Mouse (Mus musculus) inflammation-experienced regulatory T-cells (primary cell): ENCODE results near the gene Prrt1. TPM values are rescaled to one million over a fixed set of nuclear protein-coding genes. Genes with fewer than 3 reads are reported as not detected.

ENCODE experiments used
- polyA plus RNA-seq, 2 experiments: library from polyadenylated mRNA; unstranded; fragments of 100-300 nt; shearing (Covaris generic); gene quantifications; one replicate each; pipeline ENCODE4 v1.2.1; 2017

The Prrt1 gene
- polyA plus RNA-seq: 1 to 10 TPM; 6.5 to 8.5 TPM

DNA sequence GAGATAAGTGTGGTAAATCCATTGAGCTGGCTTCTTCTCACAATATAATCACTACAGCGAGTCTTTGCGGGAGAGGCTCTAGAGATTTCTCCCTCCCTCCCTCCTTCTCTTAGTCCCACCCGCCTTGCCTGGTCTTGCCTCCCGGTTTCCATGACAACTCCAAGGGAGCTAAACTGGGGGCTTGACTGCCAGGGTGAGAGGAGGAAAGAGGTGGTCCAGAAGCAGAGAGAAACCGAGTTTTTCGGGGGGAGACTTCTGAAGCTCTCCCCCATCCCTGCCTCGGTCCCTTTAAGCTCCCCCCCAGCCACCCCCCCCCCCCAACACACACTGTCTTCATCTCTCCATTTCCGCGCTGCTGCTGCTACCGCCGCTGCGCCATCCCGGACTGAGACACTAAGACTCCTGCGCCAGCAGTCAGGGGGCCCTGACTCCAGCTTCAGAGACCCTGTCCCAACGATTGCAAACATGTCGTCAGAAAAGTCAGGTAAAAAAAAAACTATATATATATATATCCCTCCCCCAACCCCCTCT lies at the start of gene Prrt1:
Gene Prrt1 (plus strand): TSS at position 313 of the 531 bp plus-strand sequence.

GRCm38 (mm10) chr17:34589681-34590101 lies 39.6 kb upstream of the Prrt1 start, which contains the start of gene Gpsm3:
Gene Gpsm3, plus strand, starts transcription at chr17:34589806.

DNA sequence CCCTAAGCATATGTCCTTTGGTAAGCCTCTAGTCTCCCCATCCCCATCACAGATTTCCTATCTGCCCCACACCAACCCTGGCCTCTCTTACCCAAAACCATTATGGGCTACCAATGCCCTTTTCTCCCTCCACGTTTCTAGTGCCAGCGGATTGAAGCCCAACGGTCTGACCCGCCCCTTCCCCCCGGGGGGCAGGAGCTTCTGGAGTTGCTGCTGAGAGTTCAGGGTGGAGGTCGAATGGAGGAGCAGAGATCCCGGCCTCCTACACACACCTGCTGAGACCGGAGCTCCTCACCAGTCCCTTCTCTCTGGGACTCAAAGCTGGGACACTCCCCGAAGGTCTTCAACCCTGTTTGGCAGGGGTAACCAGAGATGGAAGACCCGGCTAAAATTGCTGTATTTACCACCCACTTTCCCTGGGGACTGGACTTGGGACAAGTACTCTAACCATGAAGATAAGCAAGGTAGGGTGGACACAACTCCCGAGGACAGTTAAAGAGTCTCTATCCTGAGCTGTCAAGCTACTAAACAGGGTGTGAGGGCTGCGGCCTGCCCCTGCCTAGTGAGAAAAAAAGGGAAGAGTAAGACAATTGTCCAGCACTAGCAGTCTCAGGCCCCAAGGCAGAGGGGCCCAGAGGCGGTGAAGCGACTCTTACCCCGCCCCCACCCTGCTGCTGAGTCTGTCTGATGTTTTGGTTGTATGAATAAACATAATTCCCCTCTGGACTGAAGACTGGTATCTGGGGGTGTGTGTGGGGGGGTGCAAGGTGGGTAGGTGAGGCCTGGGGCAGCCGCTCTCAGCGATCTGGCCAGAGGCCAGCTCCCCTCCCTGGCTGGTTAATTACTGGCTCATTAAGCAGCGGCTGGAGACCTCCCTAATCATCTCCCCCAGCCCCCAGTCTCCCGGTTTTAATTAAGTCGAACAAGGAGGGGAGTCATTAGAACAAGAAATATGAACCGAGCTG lies 38.0 kb upstream of the Prrt1 start, which contains the start of gene Pbx2:
Gene Pbx2 (plus strand): TSS at position 238 of the 965 bp plus-strand sequence.

DNA sequence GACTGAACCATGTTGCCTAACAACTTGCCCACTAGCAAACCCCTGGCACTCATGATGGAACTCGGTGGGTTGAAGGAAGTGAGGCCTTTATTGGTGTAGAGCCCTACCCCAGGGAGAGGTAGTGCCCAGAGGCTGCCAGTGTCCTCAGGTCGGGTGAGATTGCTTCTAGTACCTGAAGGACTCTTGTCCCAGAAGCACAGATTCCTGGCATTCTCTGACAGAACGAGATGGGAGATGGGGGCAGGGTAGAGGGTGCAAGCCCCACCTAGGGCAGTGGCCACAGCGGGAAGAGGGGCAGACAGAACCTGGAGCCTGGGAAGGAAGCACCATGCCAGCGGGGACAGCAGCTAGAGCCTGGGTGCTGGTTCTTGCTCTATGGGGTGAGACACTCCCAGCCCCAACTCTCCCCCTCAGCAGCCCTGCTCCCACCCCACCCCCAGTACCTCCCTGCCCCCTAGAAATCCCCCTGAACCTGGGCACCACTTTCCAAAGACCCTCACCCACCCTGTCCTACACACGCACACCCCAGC lies 31.7 kb upstream of the Prrt1 start, which contains the start of gene Ager:
Gene Ager (plus strand): TSS at position 297 of the 530 bp plus-strand sequence.

DNA sequence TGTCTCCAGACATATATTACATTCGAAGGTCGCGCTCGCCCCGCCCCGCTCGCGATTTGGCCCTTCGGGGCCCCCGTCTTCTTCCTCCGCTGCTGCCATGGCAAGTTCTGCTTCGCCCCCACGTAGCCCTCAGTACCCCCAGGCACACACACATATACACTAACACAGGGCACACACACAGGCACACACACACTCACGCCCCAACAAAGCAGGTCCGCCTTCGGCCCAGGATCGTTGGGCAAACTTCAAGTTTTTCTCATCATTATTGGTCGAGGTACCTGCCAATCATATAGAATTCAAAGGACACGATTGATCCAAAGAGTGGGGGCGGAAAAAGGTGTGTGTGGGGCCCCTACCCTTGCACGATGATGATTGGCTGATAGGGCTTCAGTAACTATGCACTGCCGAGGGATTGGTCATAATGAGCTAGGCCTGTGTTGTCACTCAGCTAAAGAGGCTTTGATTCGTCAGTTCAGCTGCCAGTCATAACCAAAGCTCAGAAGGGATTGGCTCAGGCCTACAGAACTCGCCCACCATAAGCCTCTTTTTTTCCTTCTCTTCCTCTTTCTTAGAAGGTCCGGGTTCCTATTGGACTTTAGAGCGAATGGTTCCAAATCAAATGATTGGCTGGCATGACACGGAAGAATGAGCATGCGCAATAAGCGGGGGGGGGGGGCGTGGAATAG lies 25.8 kb upstream of the Prrt1 start, which contains the start of gene Rnf5:
Gene Rnf5 (minus strand): TSS at position 316 of the 686 bp plus-strand sequence.

DNA sequence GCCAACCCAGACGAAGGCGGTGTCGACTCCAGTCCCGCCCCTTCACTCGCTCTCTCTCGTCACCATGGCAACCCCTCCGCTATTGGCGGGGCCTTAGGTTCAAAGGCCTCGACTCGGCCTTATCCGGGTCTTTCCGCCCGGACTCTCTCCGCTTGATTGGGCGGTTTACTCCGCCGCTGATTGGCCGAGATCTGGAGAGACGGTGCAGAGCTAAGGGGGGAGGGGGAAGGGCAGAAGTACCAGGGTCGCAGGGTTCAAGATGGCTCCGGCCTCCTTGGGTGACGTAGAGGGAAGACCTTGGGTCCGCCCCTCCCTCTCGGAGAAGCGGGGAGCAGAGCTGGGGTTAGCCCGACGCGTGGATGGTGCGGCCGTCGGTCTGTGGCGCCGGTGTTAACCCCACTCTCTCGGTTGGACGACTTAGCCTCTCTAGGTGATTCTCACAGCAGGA lies 25.2 kb upstream of the Prrt1 start, which contains the start of gene Agpat1:
Gene Agpat1 (plus strand): TSS at position 202 of the 448 bp plus-strand sequence.

DNA sequence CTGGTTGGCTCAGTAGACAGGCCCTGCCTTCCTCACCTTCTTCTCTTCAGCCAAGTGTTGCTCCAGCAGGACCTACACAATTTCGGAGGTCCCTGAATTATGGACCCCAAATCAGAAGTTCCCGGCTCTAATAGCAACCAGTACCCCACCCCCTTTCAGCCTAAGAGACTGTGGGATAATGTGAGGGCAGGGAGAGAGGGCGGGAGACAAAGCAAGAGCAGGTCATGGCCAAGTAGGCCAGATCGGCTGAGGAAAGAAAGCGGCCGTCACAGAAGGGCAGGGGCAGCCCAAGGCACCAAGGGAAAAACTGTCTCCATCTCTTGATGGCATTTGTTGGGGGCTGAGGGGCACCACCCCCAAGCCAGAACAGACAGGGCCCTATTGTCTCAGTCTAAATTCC lies 13.5 kb upstream of the Prrt1 start, which contains the start of gene Egfl8:
Gene Egfl8 (minus strand): TSS at position 101 of the 400 bp plus-strand sequence.

DNA sequence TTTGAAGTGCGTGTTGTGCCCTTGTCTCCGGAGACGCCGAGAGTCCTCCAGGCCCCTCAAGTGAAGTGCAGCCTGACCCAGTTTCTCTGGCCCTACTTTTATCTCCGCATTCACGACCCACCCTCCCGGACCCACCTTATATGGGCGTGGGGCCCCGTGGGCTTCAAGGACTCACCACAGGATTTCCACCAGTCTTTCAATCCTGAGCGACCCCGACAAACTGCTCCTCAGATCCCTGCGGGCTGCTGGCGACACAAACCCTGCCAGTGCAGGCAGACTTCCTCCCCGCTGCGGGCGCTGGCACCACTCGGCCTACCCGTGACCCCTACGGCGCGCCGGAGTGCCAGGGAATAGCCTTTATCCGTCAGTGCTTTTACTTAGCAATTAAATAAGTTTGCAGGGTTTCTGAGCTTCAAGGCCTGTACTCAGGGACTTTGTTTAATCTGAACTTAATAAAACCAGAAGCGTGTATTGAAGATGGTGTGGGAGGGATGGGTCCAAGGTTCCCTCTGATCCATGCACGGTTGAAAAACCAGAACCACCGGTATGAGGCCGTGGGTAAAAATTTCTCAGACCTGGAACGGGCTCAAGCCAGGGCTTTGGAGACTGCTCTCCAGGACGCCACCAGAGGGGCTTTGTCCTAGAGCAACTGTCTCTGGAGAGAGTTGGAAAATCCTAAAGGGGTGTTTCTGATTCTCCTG lies 1.2 kb upstream of the Prrt1 start, which contains the start of gene Ppt2:
Gene Ppt2 (minus strand): TSS at position 568 of the 701 bp plus-strand sequence.

DNA sequence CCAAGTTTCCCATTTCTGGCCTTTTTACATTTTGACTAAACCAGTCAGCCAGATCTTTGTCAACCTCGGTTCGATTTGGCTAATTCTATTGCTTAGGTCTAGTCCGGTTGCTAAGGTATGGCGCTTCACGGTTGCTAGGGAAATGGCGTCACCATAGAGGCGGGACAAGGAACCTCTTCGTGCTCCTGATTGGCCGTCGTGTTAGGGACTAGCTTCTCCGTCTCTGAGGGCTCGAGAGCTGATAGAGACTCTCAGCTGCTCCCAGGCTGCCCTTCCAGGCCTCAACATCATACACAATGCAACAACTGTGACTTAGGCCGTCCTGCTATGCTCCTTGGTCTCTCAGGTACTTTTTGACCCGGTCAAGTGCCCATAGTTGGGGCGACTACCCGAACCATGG lies 15.3 kb downstream of the Prrt1 start, which contains the start of gene Fkbpl:
Gene Fkbpl (plus strand): TSS at position 157 of the 400 bp plus-strand sequence.

DNA sequence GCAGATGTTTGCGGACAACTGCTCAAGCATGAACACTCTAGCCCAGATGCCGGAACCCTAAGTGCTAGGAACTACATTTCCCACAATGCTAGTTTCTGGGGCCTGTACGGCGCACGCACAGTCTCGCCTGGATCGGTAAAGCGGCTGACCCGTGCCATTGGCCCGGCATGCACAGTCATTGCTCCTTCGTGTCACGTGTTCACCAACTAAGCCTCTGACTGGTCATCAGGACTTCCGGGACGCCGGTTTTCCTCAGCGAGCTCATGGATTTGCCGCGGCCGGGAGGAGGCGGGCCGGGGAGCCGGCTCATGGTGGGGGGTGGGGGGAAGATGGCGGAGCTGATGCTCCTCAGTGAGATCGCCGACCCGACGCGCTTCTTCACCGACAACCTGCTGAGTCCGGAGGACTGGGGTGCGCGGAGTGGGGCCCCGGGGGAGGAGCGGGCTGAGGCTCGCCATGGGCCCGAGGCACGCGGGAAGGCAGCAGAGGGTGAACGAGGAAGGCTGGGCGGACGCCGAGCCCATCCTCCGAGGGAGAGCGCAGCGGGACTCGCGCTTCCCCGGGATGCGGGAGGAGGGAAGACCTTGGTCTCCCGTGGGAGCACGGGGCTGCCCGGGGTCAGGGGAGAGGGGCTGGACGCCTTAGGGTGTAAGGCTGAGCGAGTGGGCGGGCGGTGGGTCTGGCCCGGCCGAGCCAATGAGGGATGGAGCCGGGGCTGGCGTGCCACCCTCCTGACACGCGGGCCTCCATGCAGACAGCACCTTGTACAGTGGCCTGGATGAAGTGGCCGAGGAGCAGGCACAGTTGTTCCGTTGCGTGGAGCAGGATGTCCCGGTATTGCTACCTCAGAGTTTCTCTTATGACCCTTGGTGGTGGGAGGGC lies 17.8 kb downstream of the Prrt1 start, which contains the start of gene Atf6b:
Gene Atf6b (plus strand): TSS at position 241 of the 882 bp plus-strand sequence.

DNA sequence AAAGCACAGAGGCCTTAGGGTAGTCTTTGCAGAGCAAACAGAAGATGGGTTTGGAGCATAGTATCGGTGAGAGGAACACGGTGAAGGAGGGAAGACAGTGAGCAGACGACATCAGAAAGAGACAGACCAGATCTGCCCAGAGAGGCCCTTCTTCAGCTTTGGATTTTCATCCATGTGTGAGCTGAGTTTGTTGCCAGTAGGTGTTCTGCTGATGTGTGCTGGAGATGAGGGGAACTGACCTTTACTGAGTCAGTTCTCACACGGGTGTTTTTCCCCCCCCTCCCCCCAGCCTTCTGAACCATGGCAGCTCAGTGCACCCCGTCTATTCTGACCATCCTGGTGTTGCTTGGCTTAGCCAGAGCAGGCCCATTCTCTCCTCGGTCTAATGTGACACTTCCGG lies 40.9 kb downstream of the Prrt1 start, which contains the start of gene Tnxb:
Gene Tnxb (plus strand): TSS at position 301 of the 400 bp plus-strand sequence.

Other genes with a start within 250 kb of the Prrt1 start
- 1 to 10 TPM in 1 of 2 experiments, under 1 TPM in 1; 0.71 to 1.6 TPM for gene BC051142, start 230.7 kb upstream of the Prrt1 start, polyA plus RNA-seq
- under 1 TPM in 1 of 2 experiments, not detected in 1; 0.99 TPM for gene Btnl4, start 152.2 kb upstream of the Prrt1 start, polyA plus RNA-seq
- gene Btnl6, start 112.2 kb upstream of the Prrt1 start, polyA plus RNA-seq: under 1 TPM in 1 of 2 experiments, not detected in 1; 0.22 TPM
- 1 to 10 TPM in 1 of 2 experiments, under 1 TPM in 1; 0.71 to 1.5 TPM for gene Notch4, start 65.3 kb upstream of the Prrt1 start, polyA plus RNA-seq
- 100 to 1,000 TPM; 242 to 367 TPM for gene Gpsm3, start 39.7 kb upstream of the Prrt1 start, polyA plus RNA-seq
- 10 to 100 TPM; 15.0 to 18.2 TPM for gene Pbx2, start 38.3 kb upstream of the Prrt1 start, polyA plus RNA-seq
- 1 to 10 TPM; 1.3 to 3.4 TPM for gene Ager, start 31.7 kb upstream of the Prrt1 start, polyA plus RNA-seq
- 100 to 1,000 TPM in 1 of 2 experiments, 10 to 100 TPM in 1; 91.5 to 117 TPM for gene Rnf5, start 25.8 kb upstream of the Prrt1 start, polyA plus RNA-seq
- 10 to 100 TPM; 21.3 to 25.3 TPM for gene Agpat1, start 25.3 kb upstream of the Prrt1 start, polyA plus RNA-seq
- gene Egfl8, start 13.6 kb upstream of the Prrt1 start, polyA plus RNA-seq: 1 to 10 TPM in 1 of 2 experiments, under 1 TPM in 1; 0.44 to 3.0 TPM
- 10 to 100 TPM; 19.9 to 26.0 TPM for gene Ppt2, start 1.0 kb upstream of the Prrt1 start, polyA plus RNA-seq
- 1 to 10 TPM; 3.7 to 7.1 TPM for gene Fkbpl, start 15.2 kb downstream of the Prrt1 start, polyA plus RNA-seq
- gene Atf6b, start 17.6 kb downstream of the Prrt1 start, polyA plus RNA-seq: 10 to 100 TPM; 69.7 to 80.4 TPM
- gene Tnxb, start 41.0 kb downstream of the Prrt1 start, polyA plus RNA-seq: under 1 TPM in 1 of 2 experiments, not detected in 1; 0.09 TPM
- 1 to 10 TPM in 1 of 2 experiments, under 1 TPM in 1; 0.16 to 4.8 TPM for gene C4b, start 114.3 kb downstream of the Prrt1 start, polyA plus RNA-seq
- gene Cyp21a1, start 175.0 kb downstream of the Prrt1 start, polyA plus RNA-seq: not detected
- gene Stk19, start 207.4 kb downstream of the Prrt1 start, polyA plus RNA-seq: 10 to 100 TPM; 29.4 to 36.0 TPM
- gene Dxo, start 207.5 kb downstream of the Prrt1 start, polyA plus RNA-seq: 10 to 100 TPM; 63.2 to 66.7 TPM
- 100 to 1,000 TPM; 103 to 142 TPM for gene Skiv2l, start 220.7 kb downstream of the Prrt1 start, polyA plus RNA-seq
- gene Nelfe, start 220.9 kb downstream of the Prrt1 start, polyA plus RNA-seq: 10 to 100 TPM; 48.2 to 64.7 TPM
- gene Cfb, start 233.0 kb downstream of the Prrt1 start, polyA plus RNA-seq: under 1 TPM; 0.40 to 0.65 TPM
- under 1 TPM; 0.27 to 0.39 TPM for gene Zbtb12, start 249.9 kb downstream of the Prrt1 start, polyA plus RNA-seq